Mouse (Mus musculus) layer of hippocampus, postnatal 14 days (tissue): ENCODE measurements around the gene Vps26a. TPM values are rescaled to one million over a fixed set of nuclear protein-coding genes. Genes with fewer than 3 reads are reported as not detected.

Experiments used
- DNase-seq, 2 experiments: peaks; one replicate each; pipeline ENCODE4 v3.0.0; 2021 to 2022; ENCODE audit warnings: low spot score in 2 of 2, mixed read lengths in 1 of 2
- long read RNA-seq, 2 experiments: library from polyadenylated mRNA; stranded (forward); transcript quantifications; one replicate each; pipeline ENCODE4 v2.0.0; 2021
- total RNA-seq, 2 experiments: library from RNA; stranded (reverse); gene quantifications; 2 replicates each; pipeline ENCODE4 v1.2.3; 2021

The Vps26a gene
- total RNA-seq, result 10 to 100 TPM; 40.3 to 42.2 TPM
- long read RNA-seq, experiment 1, transcript Vps26a-202 (9 exons, 2,597 nt), result major isoform, 65 of 88 reads
- long read RNA-seq, experiment 1, partial matches to known transcripts, result 0 of 88 reads
- long read RNA-seq, experiment 1, other reads (novel, unspliced or antisense), result 23 of 88 reads
- long read RNA-seq, experiment 2, transcript Vps26a-202 (9 exons, 2,597 nt), result major isoform, 103 of 116 reads
- long read RNA-seq, experiment 2, partial matches to known transcripts, result 0 of 116 reads
- long read RNA-seq, experiment 2, other reads (novel, unspliced or antisense), result 13 of 116 reads

DNA sequence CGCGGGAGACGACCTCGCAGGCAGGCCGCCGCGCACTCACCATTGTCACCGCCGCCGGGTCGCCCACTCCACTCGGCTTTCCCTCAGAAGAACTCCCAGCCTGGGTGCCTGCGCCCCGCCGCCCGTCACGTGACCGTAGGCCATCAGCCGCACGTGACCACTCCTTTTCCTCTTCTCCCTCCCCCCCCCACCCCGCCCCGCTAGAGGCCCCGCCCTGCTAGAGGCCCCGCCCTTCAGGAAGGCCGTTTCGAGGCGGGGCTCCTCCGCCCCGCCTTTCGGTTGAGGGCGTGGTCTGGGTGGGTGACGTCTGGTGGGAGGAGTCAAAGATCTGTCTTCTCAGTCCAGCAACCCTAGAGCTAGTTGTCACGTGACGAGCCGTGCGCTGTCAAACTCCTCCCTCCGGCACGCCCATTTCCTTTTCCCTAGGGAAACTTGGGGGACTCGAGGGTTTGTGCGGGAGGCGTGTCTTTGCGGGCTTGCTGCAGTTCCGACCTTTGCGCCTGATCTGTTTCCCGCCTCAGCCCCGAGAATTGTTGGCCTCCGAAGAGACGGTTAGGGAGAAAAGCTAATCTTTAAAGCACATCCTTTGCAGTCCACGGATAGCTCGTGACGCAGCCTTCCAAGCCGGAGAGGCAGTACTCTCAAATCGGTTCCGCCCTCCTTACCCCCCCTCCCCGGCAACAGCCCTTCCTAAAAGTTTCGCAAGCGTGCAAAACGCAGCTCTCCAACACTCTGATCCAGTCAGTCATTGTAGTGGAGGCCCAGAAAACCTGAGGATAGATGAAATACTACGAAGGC, at the start of gene Vps26a:
TSS of gene Vps26a (minus strand) at position 188 of the 798 bp plus-strand sequence.
- DNase-seq, result peak; percentile 97 to 98

DNA sequence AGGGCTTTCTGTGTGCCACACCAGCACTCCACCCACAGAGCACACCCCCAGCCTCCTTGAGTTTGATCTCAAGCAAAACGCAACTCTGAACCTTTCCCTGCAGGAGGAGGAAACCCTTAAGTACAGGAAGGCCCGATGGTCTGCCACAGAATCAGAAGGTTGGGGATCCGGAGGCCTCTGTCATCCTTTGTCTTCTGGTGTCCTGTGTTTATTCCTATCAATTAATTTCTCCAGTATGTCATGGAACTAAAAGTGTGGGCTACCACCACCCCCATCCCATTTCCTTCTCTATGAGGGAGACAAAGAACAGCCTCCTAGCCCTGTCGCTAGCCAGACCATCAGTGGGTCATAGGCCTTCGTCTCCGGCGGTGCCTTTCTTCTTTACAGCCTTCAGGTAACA, 47.9 kb upstream of the Vps26a start:
- no peak for DNase-seq

DNA sequence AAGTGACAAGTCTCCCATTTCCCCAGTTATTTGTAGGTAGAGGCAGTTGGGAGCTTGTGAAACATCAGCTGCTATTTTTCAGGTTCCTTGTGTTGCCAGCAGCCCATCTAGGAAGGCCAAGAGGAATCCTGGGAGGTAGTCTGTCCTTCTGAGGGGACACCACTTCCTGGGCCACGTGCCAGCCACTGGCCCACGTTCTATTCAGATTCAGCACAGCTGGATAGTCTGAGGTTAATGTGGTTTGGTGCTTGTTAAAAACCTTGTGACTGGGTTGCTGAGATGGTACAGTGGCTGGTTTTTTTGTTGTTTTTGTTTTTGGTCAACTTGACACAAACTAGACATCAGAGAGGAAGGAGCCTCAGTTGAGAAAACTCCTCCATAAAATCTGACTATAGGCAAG, 46.2 kb upstream of the Vps26a start:
- DNase-seq, result no peak

- DNase-seq, result no peak
Observed at GRCm38 (mm10) chr10:62530183-62530582, 43.6 kb upstream of the Vps26a start.

DNA sequence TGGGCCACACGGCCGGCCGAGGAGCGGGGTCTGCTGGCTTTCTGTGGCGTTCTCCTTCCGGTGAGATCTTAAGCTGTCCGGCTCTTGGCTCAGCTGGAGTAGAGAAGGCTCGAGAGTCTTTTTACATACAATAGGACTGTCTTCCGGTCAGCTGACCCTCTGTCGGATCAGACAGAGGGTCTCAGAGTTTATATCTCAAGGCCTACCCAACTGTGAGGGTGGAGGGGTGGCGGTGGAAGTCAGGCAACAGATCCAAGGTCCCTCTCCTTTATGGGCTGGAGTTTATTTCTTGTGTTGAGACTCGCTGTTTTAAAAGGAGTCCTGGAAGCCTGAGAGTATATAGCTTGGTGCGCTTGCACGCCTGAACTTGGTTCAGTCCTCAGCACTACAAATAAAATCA, 40.7 kb upstream of the Vps26a start, which contains the start of gene Srgn:
TSS of gene Srgn (minus strand) at position 101 of the 400 bp plus-strand sequence.
- no peak for DNase-seq

DNA sequence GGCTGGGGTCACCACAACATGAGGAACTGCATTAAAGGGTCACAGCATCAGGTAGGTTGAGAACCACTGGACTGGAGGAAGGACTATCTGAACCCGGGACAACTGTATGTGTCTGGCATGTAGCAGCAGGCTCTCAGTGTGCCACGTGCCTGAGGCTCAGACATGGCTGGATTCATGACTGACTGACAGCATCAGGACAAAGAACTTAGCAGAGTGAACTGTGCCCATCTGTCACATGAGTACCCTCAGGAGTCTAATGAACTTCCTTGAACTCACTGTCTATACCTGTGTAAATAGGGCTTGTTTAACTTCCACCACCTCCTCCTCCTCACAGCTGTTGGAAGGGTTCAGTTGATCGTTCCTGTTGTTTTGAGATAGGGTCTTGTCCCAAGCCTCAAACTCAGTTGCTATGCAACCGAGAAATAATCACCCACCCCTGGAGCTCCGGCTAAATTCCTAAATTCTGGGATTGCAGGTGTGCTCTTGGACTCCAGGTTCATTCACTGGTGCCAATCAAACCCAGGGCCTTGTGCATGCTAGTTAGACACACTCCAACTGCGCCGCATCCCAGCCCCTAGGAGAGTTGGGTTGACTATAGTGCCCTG, 35.8 kb upstream of the Vps26a start:
- no peak for DNase-seq

DNA sequence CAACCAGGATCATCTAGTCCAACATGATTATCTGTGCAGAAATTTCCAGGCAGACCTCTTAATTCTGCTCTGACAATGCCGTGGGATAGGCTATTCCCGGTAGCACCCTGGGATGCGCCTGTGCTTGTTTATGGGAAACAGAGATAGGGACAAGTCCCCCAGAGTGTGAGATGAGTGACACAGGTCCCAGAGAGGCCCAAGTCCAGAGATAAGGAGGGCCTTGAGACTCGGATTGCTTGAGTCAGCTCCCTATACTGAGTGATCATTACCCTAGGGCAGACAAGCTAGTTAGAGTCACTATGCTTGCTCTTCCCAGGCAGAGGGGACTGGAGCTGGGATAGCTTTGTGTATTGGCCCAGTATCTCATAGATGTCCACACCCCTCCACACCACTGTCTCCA, 35.2 kb upstream of the Vps26a start:
- DNase-seq, result no peak

- no peak for DNase-seq
Observed at GRCm38 (mm10) chr10:62520911-62521310, 34.3 kb upstream of the Vps26a start.

DNA sequence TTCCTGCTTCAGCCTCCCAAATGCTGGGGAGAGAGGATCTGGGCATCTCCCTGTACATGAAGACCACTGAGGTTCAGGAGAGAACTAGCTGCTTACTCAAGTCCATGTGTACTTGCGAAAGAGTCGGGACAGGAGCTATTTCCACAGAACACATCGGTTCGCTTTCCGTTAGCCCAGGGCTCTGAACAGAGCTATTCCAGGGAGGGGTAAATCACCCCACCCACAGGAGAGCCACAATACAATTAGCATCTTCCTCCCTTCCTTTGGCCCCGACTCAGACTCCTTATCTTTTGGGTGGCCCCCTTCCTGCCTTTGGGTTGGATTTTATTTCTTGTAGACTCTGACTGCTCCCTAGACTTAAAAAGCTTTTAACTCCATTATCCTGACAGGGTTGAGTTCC, 30.9 kb upstream of the Vps26a start:
- no peak for DNase-seq

DNA sequence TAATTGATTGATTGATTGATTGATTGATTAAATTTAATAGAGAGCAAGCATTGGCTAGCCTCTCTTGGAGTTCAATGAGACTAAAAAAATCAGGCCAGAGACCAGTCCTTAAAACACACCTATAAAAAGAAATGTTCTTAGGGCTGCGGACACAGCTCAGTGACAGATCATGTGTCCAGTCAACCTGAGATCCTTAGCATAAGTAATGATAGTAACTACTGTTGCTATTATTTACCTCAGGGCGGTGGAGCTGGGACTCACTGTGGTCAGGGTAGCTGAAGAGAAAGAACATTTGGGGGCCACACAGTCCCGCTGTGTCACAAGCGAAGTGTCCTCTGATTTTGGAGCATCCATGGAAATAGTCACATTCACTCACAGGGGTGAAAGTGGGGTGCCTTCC, 26.2 kb upstream of the Vps26a start:
- no peak for DNase-seq

DNA sequence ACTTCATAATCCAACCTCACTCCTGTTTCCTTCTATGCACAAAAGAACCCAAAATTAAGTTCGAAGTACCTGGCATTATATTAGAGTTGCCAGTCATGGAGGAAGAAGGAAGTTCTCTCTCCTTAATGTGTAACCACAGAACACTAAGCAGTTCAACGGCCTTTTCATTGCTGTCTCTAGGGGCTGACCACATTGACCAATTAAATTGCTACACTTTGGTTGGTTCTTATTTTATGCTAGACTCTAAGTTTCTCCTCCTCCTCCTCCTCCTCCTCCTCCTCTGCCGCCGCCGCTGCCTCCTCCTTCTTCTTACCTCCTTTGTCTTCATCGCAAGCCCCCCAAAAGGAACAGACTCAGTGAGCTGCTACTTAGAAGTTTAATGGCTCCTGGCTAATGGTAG, 24.9 kb upstream of the Vps26a start:
- no peak for DNase-seq

DNA sequence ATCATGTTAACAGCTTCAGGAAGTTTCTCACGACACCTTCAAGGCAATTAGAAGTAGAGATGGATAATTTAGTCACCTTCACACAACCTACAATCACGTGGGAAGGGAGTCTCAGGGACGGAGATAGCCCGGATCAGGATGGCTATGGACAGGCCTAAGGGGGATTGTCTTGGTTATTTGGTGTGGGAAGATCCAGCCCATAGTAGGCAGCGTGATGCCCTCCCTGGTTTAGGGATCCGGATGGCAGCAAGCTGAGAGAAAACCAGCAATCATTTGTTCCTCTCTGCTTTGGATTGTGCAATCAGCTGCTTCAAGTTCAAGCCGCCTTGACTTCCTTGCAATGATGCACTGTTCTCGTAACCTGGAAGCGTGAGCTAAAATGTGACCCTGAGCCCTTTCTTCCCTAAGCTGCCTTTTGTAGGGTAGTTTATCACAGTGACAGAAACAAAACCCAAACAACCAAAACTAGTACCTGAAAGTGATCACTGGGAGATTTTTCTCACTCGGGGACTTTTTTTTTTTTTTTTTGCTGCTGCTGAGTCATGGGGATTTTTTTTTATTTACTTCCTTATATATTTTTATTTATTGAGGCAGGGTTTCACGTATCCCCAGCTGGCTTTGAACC, 22.5 kb upstream of the Vps26a start:
- DNase-seq, result no peak

DNA sequence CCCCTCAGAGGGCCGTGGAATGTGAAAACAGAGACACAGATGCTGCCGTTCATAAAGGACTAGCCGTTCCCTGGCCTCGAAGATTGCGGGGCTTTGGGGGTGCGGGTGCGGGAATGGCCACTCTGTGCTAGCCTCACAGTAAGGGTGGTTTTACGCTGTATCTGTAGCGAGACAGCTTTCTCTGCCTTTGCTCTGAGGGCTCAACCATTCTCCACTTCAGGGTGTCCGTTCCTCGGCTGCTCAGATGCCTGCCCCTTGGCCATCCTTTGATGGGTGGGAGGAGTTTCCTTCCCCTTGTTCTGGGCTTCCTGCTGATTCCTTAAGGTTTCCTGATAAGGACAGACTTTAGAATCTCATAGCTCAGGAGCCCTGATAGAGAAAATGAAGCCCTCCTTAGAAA, 21.9 kb upstream of the Vps26a start:
- DNase-seq, result no peak

- DNase-seq, result peak in 1 of 2 experiments; percentile 36
Observed at GRCm38 (mm10) chr10:62507591-62508308, 21.1 kb upstream of the Vps26a start.

- DNase-seq, result no peak
Observed at GRCm38 (mm10) chr10:62507071-62507470, 20.5 kb upstream of the Vps26a start.

GRCm38 (mm10) chr10:62506019-62506556, 19.5 kb upstream of the Vps26a start:
- DNase-seq, result no peak

- no peak for DNase-seq
Observed at GRCm38 (mm10) chr10:62505224-62505983, 18.8 kb upstream of the Vps26a start.

GRCm38 (mm10) chr10:62503836-62504628, 17.4 kb upstream of the Vps26a start:
- DNase-seq, result no peak

DNA sequence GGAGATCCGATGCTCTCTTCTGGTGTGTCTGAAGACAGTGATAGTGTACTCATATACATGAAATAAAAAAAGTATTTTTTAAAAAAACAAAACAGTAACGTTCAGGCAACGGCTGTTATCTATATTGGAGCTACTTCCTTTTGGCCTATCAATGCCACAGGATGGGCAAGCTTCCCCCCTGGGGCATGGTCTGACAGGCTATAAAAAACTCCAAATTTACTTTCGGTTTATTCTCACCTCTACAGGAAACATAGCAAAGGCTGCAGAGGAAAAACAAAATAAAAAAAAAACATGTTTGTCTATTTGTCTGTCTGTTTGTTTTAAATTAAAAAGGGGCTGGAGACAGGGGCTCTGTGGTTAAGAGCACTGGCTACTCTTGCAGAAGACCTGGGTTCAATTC, 16.7 kb upstream of the Vps26a start:
- DNase-seq, result no peak
